12 mouse cellular contexts compared by ENCODE assay signal in genomic region chr14:55581981-55582681, GRCm38 (mm10). TPM values are rescaled to one million over a fixed set of nuclear protein-coding genes. Genes with fewer than 3 reads are reported as not detected.
DNase-seq lines count a peak whose midpoint lies in the region; ATAC-seq and TF ChIP-seq lines count a peak whose summit lies in the region.
"Had no signal": no experiment of that assay in that cellular context is flagged by ENCODE, and none has a peak within 500 bp of the region (broad histone marks: within the 10 kb centered on the region; RNA-seq: fewer than 3 reads in every experiment).

No protein-coding gene starts in this region.

- H3K36me3 ChIP-seq in hindbrain, postnatal 0 days (ENCODE audit: insufficient read depth, low read length): peaks cover 9% of the 10 kb centered on the region; the same call in 1 of the 2 replicates
- peaks cover 30% of the 10 kb centered on the region for H3K36me3 ChIP-seq in hindbrain, embryonic 10.5 days
- H3K36me3 ChIP-seq in CH12.LX (replicated peaks in 1 of 2; ENCODE audit: control insufficient read depth in 1 of 2, insufficient read depth in 1 of 2, low read length in 1 of 2): peaks cover 21 to 47% of the 10 kb centered on the region in 2 experiments
- H3K36me3 ChIP-seq in hindbrain, embryonic 12.5 days: peaks cover 24% of the 10 kb centered on the region

- H3K27ac ChIP-seq in hindbrain, postnatal 0 days: no peak overlapping the region
- no peak overlapping the region for H3K27ac ChIP-seq in hindbrain, embryonic 10.5 days
- H3K27ac ChIP-seq in CH12.LX (ENCODE audit: insufficient read depth, low read depth): no peak overlapping the region
- no peak overlapping the region for H3K27ac ChIP-seq in embryonic fibroblast, embryonic 13.5 days (ENCODE audit: insufficient read depth, low read length)
- H3K27ac ChIP-seq in hindbrain, embryonic 12.5 days: no peak overlapping the region; the same call in 1 of the 2 replicates
- H3K27ac ChIP-seq: embryonic facial prominence, embryonic 13.5 days; neural tube, embryonic 12.5 days had no signal

- H3K27me3 ChIP-seq in hindbrain, postnatal 0 days (ENCODE audit: insufficient read depth, low read length): no peaks in the 10 kb centered on the region
- peaks cover 7% of the 10 kb centered on the region; the same call in 1 of the 2 replicates for H3K27me3 ChIP-seq in hindbrain, embryonic 10.5 days (ENCODE audit: insufficient read depth, poor library complexity, severe bottlenecking)
- no peaks in the 10 kb centered on the region for H3K27me3 ChIP-seq in CH12.LX (replicated peaks)
- peaks cover 3% of the 10 kb centered on the region for H3K27me3 ChIP-seq in hindbrain, embryonic 12.5 days
- H3K27me3 ChIP-seq: heart, embryonic 12.5 days; neural tube, embryonic 12.5 days had no signal

- dilution Hi-C loops in CH12.LX (cut with MboI; ENCODE audit: extremely low pct_ligation_motif_present, extremely low pct_unique_long_range_greater_than_20kb, low sequenced_read_pairs): no loop called here

- TF ChIP-seq EP300 in CH12.LX (IDR thresholded peaks at IDR 0.05; ENCODE audit: low read length): no peak

- peak; percentile 50 for TF ChIP-seq CTCF in hindbrain, postnatal 0 days (IDR thresholded peaks at IDR 0.05; ENCODE audit: low read depth)
- peak; percentile 60 to 70 for TF ChIP-seq CTCF in CH12.LX (conservative IDR thresholded peaks at IDR 0.05 in 1 of 2, IDR thresholded peaks at IDR 0.05 in 1 of 2; ENCODE audit: low read depth in 2 of 2, low read length in 2 of 2)
- no peak for TF ChIP-seq CTCF in embryonic fibroblast, embryonic 13.5 days (IDR thresholded peaks at IDR 0.05; ENCODE audit: borderline replicate concordance, insufficient read depth, low read length)

- TF ChIP-seq POLR2A in CH12.LX (IDR thresholded peaks at IDR 0.05; ENCODE audit: low read depth, low read length): peak; percentile 10
- peak; percentile 31; the same call in 1 of the 2 replicates for TF ChIP-seq POLR2A in embryonic fibroblast, embryonic 13.5 days (IDR thresholded peaks at IDR 0.05; ENCODE audit: low read depth, low read length)

- no peaks in the 10 kb centered on the region for H3K9me3 ChIP-seq in hindbrain, postnatal 0 days (ENCODE audit: low read length)
- H3K9me3 ChIP-seq in hindbrain, embryonic 10.5 days: no peaks in the 10 kb centered on the region
- H3K9me3 ChIP-seq in CH12.LX (replicated peaks; ENCODE audit: low read length): no peaks in the 10 kb centered on the region
- H3K9me3 ChIP-seq in hindbrain, embryonic 12.5 days (replicated peaks): no peaks in the 10 kb centered on the region
- H3K9me3 ChIP-seq: embryonic facial prominence, embryonic 13.5 days; heart, embryonic 12.5 days; neural tube, embryonic 12.5 days had no signal

- no peak for DNase-seq in hindbrain, postnatal 0 days (ENCODE audit: low spot score)
- DNase-seq in hindbrain, embryonic 10.5 days (ENCODE audit: low spot score): no peak
- peak; percentile 8 for DNase-seq in 3T3-L1 (ENCODE audit: low read depth, low spot score)
- DNase-seq in CH12.LX (ENCODE audit: extremely low read depth): no peak
- DNase-seq in c-Kit-positive CD71-positive TER-119-positive erythroid progenitor cells, embryonic 14.5 days (ENCODE audit: low spot score): no peak
- DNase-seq: right cerebral cortex, postnatal 14 days had no signal

- 82% methylated on average over 9 of the region's 9 CpGs for WGBS in hindbrain, postnatal 0 days
- 78% methylated on average over 9 of the region's 9 CpGs for WGBS in hindbrain, embryonic 10.5 days
- WGBS in hindbrain, embryonic 12.5 days: 78% methylated on average over 9 of the region's 9 CpGs

- no peak for ATAC-seq in hindbrain, postnatal 0 days
- ATAC-seq in hindbrain, embryonic 12.5 days (ENCODE audit: low FRiP score): no peak

- H3K4me3 ChIP-seq in hindbrain, postnatal 0 days (ENCODE audit: low read length): no peak overlapping the region
- H3K4me3 ChIP-seq in hindbrain, embryonic 10.5 days: no peak overlapping the region
- H3K4me3 ChIP-seq in CH12.LX (replicated peaks in 1 of 3; ENCODE audit: low read depth in 2 of 3, low read length in 2 of 3, poor library complexity in 1 of 3): no peak overlapping the region
- no peak overlapping the region for H3K4me3 ChIP-seq in embryonic fibroblast, embryonic 13.5 days (ENCODE audit: insufficient read depth, low read length)
- no peak overlapping the region for H3K4me3 ChIP-seq in hindbrain, embryonic 12.5 days
- H3K4me3 ChIP-seq: embryonic facial prominence, embryonic 13.5 days; heart, embryonic 12.5 days; neural tube, embryonic 12.5 days had no signal

- peak; percentile 3 for TF ChIP-seq RAD21 in CH12.LX (IDR thresholded peaks at IDR 0.05; ENCODE audit: low read depth, low read length)

- in situ Hi-C loops in CH12.LX (cut with MboI; ENCODE audit: low pct_ligation_motif_present, low pct_unique_long_range_greater_than_20kb, low sequenced_read_pairs): no loop called here

- H3K4me2 ChIP-seq in hindbrain, postnatal 0 days (ENCODE audit: low read depth, low read length): no peak overlapping the region
- no peak overlapping the region for H3K4me2 ChIP-seq in CH12.LX (ENCODE audit: insufficient read depth, low read depth, poor library complexity, severe bottlenecking)
- H3K4me2 ChIP-seq in hindbrain, embryonic 12.5 days (replicated peaks): no peak overlapping the region
- H3K4me2 ChIP-seq: embryonic facial prominence, embryonic 13.5 days; heart, embryonic 12.5 days; neural tube, embryonic 12.5 days had no signal

- H3K79me2 ChIP-seq in CH12.LX (replicated peaks; ENCODE audit: control insufficient read depth, extremely low read depth, insufficient read depth, poor library complexity, severe bottlenecking): peaks cover 12% of the 10 kb centered on the region

- no peak overlapping the region for H3K9ac ChIP-seq in hindbrain, postnatal 0 days (replicated peaks; ENCODE audit: low read length)
- no peak overlapping the region for H3K9ac ChIP-seq in CH12.LX (ENCODE audit: insufficient read depth, low read depth)
- no peak overlapping the region for H3K9ac ChIP-seq in hindbrain, embryonic 12.5 days
- H3K9ac ChIP-seq: embryonic facial prominence, embryonic 13.5 days; heart, embryonic 12.5 days; neural tube, embryonic 12.5 days had no signal

- H3K4me1 ChIP-seq in hindbrain, postnatal 0 days (ENCODE audit: insufficient read depth, low read length): 0 out of 2 replicates have a peak, but pooled peaks cover 9% of the 10 kb centered on the region
- peaks cover 38% of the 10 kb centered on the region for H3K4me1 ChIP-seq in hindbrain, embryonic 10.5 days (replicated peaks)
- H3K4me1 ChIP-seq in CH12.LX (ENCODE audit: control insufficient read depth in 1 of 2, insufficient read depth in 2 of 2): peaks cover 21 to 61% of the 10 kb centered on the region in 2 experiments
- H3K4me1 ChIP-seq in embryonic fibroblast, embryonic 13.5 days (ENCODE audit: control insufficient read depth, insufficient read depth, low read length): no peaks in the 10 kb centered on the region
- H3K4me1 ChIP-seq in hindbrain, embryonic 12.5 days: peaks cover 19% of the 10 kb centered on the region

RNA-seq across cellular contexts. Expression of gene Emc9, which starts 3.0 kb away (rescaled TPM):
- total RNA-seq in hindbrain, postnatal 0 days (2014; rRNA removed): 26.6 and 51.6 TPM in 2 replicates
- polyA plus RNA-seq in hindbrain, postnatal 0 days (2015; fragmentation: Nextera tagmentation; extraction: Ambion mirVana): 79.0 and 82.2 TPM in 2 replicates
- 6.8 and 10.0 TPM in 2 replicates for polyA plus RNA-seq in hindbrain, embryonic 10.5 days (2016; fragmentation: Nextera tagmentation; extraction: Ambion mirVana)
- total RNA-seq in CH12.LX (2012; rRNA removed) (9.6 and 10.4 TPM in 2 replicates), CH12.LX (2014; rRNA removed) (1.6 and 1.7 TPM in 2 replicates)
- 3.7 and 4.2 TPM in 2 replicates for polyA plus RNA-seq in CH12.LX (2012; ENCODE audit: insufficient read length, low read depth)
- polyA plus RNA-seq in embryonic fibroblast, embryonic 13.5 days (2011; ENCODE audit: insufficient read length, low read depth, missing spikeins): 8.9 and 10.0 TPM in 2 replicates
- 8.5 and 9.0 TPM in 2 replicates for polyA plus RNA-seq in hindbrain, embryonic 12.5 days (2016; fragmentation: Nextera tagmentation; extraction: Ambion mirVana)

RNA-seq across cellular contexts. Expression of gene Psme1, which starts 4.2 kb away (rescaled TPM):
- total RNA-seq in hindbrain, postnatal 0 days (2014; rRNA removed): 86.5 and 128 TPM in 2 replicates
- 226 and 244 TPM in 2 replicates for polyA plus RNA-seq in hindbrain, postnatal 0 days (2015; fragmentation: Nextera tagmentation; extraction: Ambion mirVana)
- 97.6 and 114 TPM in 2 replicates for polyA plus RNA-seq in hindbrain, embryonic 10.5 days (2016; fragmentation: Nextera tagmentation; extraction: Ambion mirVana)
- total RNA-seq in CH12.LX (2012; rRNA removed) (292 and 335 TPM in 2 replicates), CH12.LX (2014; rRNA removed) (338 and 377 TPM in 2 replicates)
- polyA plus RNA-seq in CH12.LX (2012; ENCODE audit: insufficient read length, low read depth): 638 and 740 TPM in 2 replicates
- 87.2 and 116 TPM in 2 replicates for polyA plus RNA-seq in embryonic fibroblast, embryonic 13.5 days (2011; ENCODE audit: insufficient read length, low read depth, missing spikeins)
- 132 and 133 TPM in 2 replicates for polyA plus RNA-seq in hindbrain, embryonic 12.5 days (2016; fragmentation: Nextera tagmentation; extraction: Ambion mirVana)

RNA-seq across cellular contexts. Expression of gene Fitm1, which starts 6.7 kb away (rescaled TPM):
- total RNA-seq in hindbrain, postnatal 0 days (2014; rRNA removed): 2.9 TPM in 1 of 2 replicates, not detected in the other
- polyA plus RNA-seq in hindbrain, postnatal 0 days (2015; fragmentation: Nextera tagmentation; extraction: Ambion mirVana): 0.25 TPM in 1 of 2 replicates, not detected in the other
- polyA plus RNA-seq in hindbrain, embryonic 10.5 days (2016; fragmentation: Nextera tagmentation; extraction: Ambion mirVana): 0.26 and 0.34 TPM in 2 replicates
- total RNA-seq in CH12.LX (2012; rRNA removed) (not detected in 2 replicates), CH12.LX (2014; rRNA removed) (not detected in 2 replicates)
- not detected in 2 replicates for polyA plus RNA-seq in CH12.LX (2012; ENCODE audit: insufficient read length, low read depth)
- not detected in 2 replicates for polyA plus RNA-seq in embryonic fibroblast, embryonic 13.5 days (2011; ENCODE audit: insufficient read length, low read depth, missing spikeins)
- polyA plus RNA-seq in hindbrain, embryonic 12.5 days (2016; fragmentation: Nextera tagmentation; extraction: Ambion mirVana): 1.4 and 4.2 TPM in 2 replicates
- total RNA-seq: layer of hippocampus, adult 18-20 months had no signal

RNA-seq across cellular contexts. Expression of gene Psme2, which starts 8.8 kb away (rescaled TPM):
- 51.9 and 57.6 TPM in 2 replicates for total RNA-seq in hindbrain, postnatal 0 days (2014; rRNA removed)
- 163 and 208 TPM in 2 replicates for polyA plus RNA-seq in hindbrain, postnatal 0 days (2015; fragmentation: Nextera tagmentation; extraction: Ambion mirVana)
- polyA plus RNA-seq in hindbrain, embryonic 10.5 days (2016; fragmentation: Nextera tagmentation; extraction: Ambion mirVana): 171 and 203 TPM in 2 replicates
- total RNA-seq in CH12.LX (2012; rRNA removed) (634 and 684 TPM in 2 replicates), CH12.LX (2014; rRNA removed) (467 and 546 TPM in 2 replicates)
- 650 and 757 TPM in 2 replicates for polyA plus RNA-seq in CH12.LX (2012; ENCODE audit: insufficient read length, low read depth)
- polyA plus RNA-seq in embryonic fibroblast, embryonic 13.5 days (2011; ENCODE audit: insufficient read length, low read depth, missing spikeins): 169 and 242 TPM in 2 replicates
- 201 and 234 TPM in 2 replicates for polyA plus RNA-seq in hindbrain, embryonic 12.5 days (2016; fragmentation: Nextera tagmentation; extraction: Ambion mirVana)

RNA-seq across cellular contexts. Expression of gene Rnf31, which starts 9.4 kb away (rescaled TPM):
- total RNA-seq in hindbrain, postnatal 0 days (2014; rRNA removed): 23.6 and 25.5 TPM in 2 replicates
- polyA plus RNA-seq in hindbrain, postnatal 0 days (2015; fragmentation: Nextera tagmentation; extraction: Ambion mirVana): 21.0 and 21.2 TPM in 2 replicates
- polyA plus RNA-seq in hindbrain, embryonic 10.5 days (2016; fragmentation: Nextera tagmentation; extraction: Ambion mirVana): 21.2 and 23.2 TPM in 2 replicates
- total RNA-seq in CH12.LX (2012; rRNA removed) (14.8 and 15.9 TPM in 2 replicates), CH12.LX (2014; rRNA removed) (3.2 and 3.8 TPM in 2 replicates)
- 18.2 and 22.6 TPM in 2 replicates for polyA plus RNA-seq in CH12.LX (2012; ENCODE audit: insufficient read length, low read depth)
- polyA plus RNA-seq in embryonic fibroblast, embryonic 13.5 days (2011; ENCODE audit: insufficient read length, low read depth, missing spikeins): 17.0 and 24.7 TPM in 2 replicates
- polyA plus RNA-seq in hindbrain, embryonic 12.5 days (2016; fragmentation: Nextera tagmentation; extraction: Ambion mirVana): 21.2 and 23.7 TPM in 2 replicates
